Mouse (Mus musculus): Measurements from ENCODE around the gene Gpr179.

Gene Gpr179

GRCm38 (mm10) chr11:97352027-97352684, at the start of gene Gpr179:
Gene Gpr179 (minus strand): TSS chr11:97352077.
- no peak for DNase-seq (ENCODE audit: low spot score)

DNA sequence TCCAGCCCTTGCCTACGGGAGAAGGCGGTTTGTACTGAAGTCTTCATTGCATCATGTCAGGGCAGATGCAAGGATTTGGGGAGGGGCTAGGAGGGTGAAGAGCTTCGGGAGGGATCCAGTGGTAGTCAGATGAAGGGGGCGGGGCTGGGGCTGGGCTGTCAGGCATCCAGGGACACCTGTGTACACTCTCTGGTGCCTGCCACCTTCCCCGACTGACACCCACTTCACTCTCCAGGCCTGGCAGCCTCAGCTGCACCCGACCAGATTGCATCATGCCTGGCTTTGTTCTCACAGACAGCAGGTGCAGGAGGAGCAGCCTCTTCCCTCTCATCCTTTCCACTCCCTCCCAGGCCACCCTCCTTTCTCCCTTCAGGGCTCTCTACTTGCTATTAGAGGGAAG, 49.2 kb upstream of the Gpr179 start:
- no peak for DNase-seq (ENCODE audit: low spot score)

- peak; percentile 84 for DNase-seq (ENCODE audit: low spot score)
Observed at GRCm38 (mm10) chr11:97399958-97400710, 48.3 kb upstream of the Gpr179 start.

- DNase-seq (ENCODE audit: low spot score) = no peak
Observed at GRCm38 (mm10) chr11:97398506-97398905, 46.6 kb upstream of the Gpr179 start.

GRCm38 (mm10) chr11:97394146-97394545, 42.3 kb upstream of the Gpr179 start:
- no peak for DNase-seq (ENCODE audit: low spot score)

- DNase-seq (ENCODE audit: low spot score) = no peak
Observed at GRCm38 (mm10) chr11:97393658-97394057, 41.8 kb upstream of the Gpr179 start.

- no peak for DNase-seq (ENCODE audit: low spot score)
Observed at GRCm38 (mm10) chr11:97389127-97389526, 37.2 kb upstream of the Gpr179 start.

GRCm38 (mm10) chr11:97387811-97388210, 35.9 kb upstream of the Gpr179 start:
- DNase-seq (ENCODE audit: low spot score) = no peak

- DNase-seq (ENCODE audit: low spot score) = no peak
Observed at GRCm38 (mm10) chr11:97383764-97384163, 31.9 kb upstream of the Gpr179 start.

- no peak for DNase-seq (ENCODE audit: low spot score)
Observed at GRCm38 (mm10) chr11:97383017-97383416, 31.1 kb upstream of the Gpr179 start.

DNA sequence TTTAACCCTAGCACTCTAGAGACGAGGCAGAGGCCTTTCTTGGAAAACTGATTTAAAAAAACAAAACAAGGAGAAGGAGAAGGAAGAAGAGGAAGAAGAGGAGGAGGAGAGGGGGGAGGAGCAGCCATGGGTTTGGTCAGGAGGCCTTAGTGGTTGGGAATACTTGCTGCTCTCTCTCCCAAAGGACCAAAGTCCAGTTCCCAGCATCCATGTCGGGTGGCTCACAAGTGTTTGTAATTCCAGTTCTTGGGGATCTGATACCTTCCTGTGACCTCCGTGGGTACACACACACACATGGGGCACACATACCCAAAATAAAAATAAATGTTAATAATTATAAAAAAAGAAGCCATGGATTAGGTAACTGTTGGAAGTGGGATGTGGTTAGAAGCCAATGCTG, 28.2 kb upstream of the Gpr179 start:
- no peak for DNase-seq (ENCODE audit: low spot score)

GRCm38 (mm10) chr11:97373402-97373801, 21.5 kb upstream of the Gpr179 start:
- no peak for DNase-seq (ENCODE audit: low spot score)

- DNase-seq (ENCODE audit: low spot score) = no peak
Observed at GRCm38 (mm10) chr11:97372159-97372864, 20.4 kb upstream of the Gpr179 start.

- peak; percentile 27 for DNase-seq (ENCODE audit: low spot score)
Observed at GRCm38 (mm10) chr11:97370329-97371091, 18.6 kb upstream of the Gpr179 start.

DNA sequence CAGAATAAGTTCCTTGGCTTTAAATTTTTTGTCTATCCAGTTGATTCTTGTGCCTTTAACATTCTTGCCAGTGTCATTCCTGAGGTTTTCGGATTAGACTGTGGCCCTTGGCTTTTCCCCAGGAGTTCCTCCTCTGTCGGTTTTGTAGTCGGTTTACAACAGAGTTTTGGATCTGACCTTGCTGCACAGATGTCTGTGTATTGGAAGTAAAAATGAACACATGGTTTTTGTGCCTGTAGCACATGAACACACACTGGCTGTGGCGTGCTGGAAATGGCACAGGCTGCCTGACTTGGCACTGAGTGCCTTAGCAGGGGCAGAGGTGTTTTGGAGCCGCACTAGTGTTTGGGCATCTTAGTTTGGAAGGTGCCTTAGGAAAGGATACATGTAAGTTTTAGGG, 16.6 kb upstream of the Gpr179 start:
- no peak for DNase-seq (ENCODE audit: low spot score)

DNA sequence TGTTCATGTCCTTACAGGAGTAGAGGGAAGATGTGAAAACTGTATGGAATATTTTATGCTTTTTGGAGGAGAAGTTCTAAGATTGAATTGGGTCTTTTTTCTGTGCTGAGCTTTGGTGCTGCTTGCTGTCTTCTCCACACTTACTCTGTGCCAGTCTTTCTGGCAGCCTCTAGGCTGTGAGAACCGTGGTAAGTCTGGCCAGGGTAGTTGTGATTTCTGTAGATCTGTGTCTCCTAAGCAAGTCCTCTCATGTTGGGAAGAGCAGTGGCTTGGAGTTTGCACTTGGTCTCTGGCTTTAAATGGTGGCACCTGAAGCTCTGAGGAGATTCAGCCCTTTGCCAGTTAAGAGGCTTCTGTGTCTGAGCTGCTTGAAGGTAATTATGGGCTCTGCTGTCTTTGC, 13.7 kb upstream of the Gpr179 start:
- DNase-seq (ENCODE audit: low spot score) = no peak

- no peak for DNase-seq (ENCODE audit: low spot score)
Observed at GRCm38 (mm10) chr11:97363644-97363995, 11.7 kb upstream of the Gpr179 start.

- peak; percentile 42 for DNase-seq (ENCODE audit: low spot score)
Observed at GRCm38 (mm10) chr11:97362943-97363643, 11.2 kb upstream of the Gpr179 start.

GRCm38 (mm10) chr11:97362649-97362942, 10.7 kb upstream of the Gpr179 start:
- no peak for DNase-seq (ENCODE audit: low spot score)

DNA sequence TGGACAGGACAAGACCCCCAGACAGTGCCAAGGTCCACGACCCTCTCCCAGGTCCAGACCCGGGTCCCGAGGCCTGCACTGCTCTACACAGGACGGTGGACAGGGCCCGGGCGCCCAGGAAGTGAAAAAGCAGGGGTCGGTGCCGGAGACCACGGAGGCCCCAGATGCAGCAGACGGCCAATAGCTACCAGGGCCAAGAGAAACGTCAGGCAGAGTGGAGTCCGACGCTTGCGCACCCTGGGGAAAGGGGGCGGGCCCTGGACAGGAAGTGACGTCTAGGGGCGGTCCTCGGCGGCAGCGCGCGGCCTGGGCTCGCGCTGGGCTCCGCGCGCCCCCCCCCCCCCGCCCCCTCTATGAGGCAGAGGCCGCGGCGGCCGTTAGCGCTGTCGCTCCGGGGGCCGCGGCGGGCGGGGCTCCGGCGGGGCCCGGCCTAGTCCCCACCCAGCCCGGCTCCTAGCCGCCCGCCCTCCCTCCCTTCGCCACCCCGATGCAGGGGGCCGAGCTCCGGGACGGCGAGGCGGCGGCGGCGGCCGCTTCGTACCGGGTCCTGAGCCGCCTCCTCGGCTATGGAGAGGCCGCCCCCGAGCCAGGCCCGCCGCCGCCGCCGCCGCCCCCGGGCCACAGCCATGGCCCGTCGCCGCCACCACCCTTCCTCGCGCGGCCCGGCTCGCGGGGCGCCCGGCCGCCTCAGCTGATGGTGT, 10.2 kb upstream of the Gpr179 start, which contains the start of gene Socs7:
TSS of gene Socs7 (plus strand) at position 604 of the 701 bp plus-strand sequence.
- DNase-seq (ENCODE audit: low spot score) = peak; percentile 94

- DNase-seq (ENCODE audit: low spot score) = peak; percentile 65
Observed at GRCm38 (mm10) chr11:97357663-97358062, 5.8 kb upstream of the Gpr179 start.
